Mouse (Mus musculus) CH12.LX (cell line): ENCODE data around the gene Kremen2. TPM values are rescaled to one million over a fixed set of nuclear protein-coding genes. Genes with fewer than 3 reads are reported as not detected.

ENCODE experiments used
- DNase-seq: peaks from one replicate; pipeline ENCODE4 v3.0.0-alpha.2; 2013; ENCODE audit errors: extremely low read depth
- H3K27ac ChIP-seq: 2 replicates; pipeline ENCODE4 v1.5.1; 2012; ENCODE audit warnings: low read depth, mild to moderate bottlenecking, control low read depth, moderate library complexity; ENCODE audit not compliant: insufficient read depth
- H3K27me3 ChIP-seq: replicated peaks from 2 replicates; pipeline ENCODE3; 2012; ENCODE audit warnings: inconsistent platforms
- H3K36me3 ChIP-seq, 2 experiments: replicated peaks in 1 of 2; 2 replicates each; pipeline versions ENCODE3 to v1.6.1; 2012; ENCODE audit warnings: inconsistent platforms in 1 of 2, low read length in 1 of 2, mild to moderate bottlenecking in 1 of 2, mixed read lengths in 1 of 2, moderate library complexity in 1 of 2; ENCODE audit not compliant: control insufficient read depth in 1 of 2, insufficient read depth in 1 of 2
- H3K4me1 ChIP-seq, 2 experiments: 2 replicates each; pipeline ENCODE4 v1.6.1; 2012; ENCODE audit warnings: inconsistent platforms in 1 of 2, moderate library complexity in 1 of 2; ENCODE audit not compliant: insufficient read depth in 2 of 2, control insufficient read depth in 1 of 2
- H3K4me2 ChIP-seq: 2 replicates; pipeline ENCODE4 v1.6.1; 2012; ENCODE audit warnings: low read depth, mild to moderate bottlenecking, control low read depth; ENCODE audit not compliant: poor library complexity, insufficient read depth, severe bottlenecking
- H3K4me3 ChIP-seq, 3 experiments: fragments of 150-350 bp in 1 of 3; sonication (generic) in 1 of 3; replicated peaks in 1 of 3; 2 replicates each; pipeline versions ENCODE3 to v1.5.1; 2011 to 2012; ENCODE audit warnings: low read depth in 2 of 3, low read length in 2 of 3, mild to moderate bottlenecking in 2 of 3, moderate library complexity in 2 of 3, control low read depth in 1 of 3, improper control_type of control experiment in 1 of 3, inconsistent platforms in 1 of 3, mixed read lengths in 1 of 3; ENCODE audit not compliant: poor library complexity in 1 of 3
- H3K79me2 ChIP-seq: replicated peaks from 2 replicates; pipeline ENCODE4 v1.6.1; 2012; ENCODE audit warnings: mild to moderate bottlenecking, moderate library complexity; ENCODE audit not compliant: control insufficient read depth, poor library complexity, insufficient read depth, severe bottlenecking; ENCODE audit errors: extremely low read depth
- H3K9ac ChIP-seq: 2 replicates; pipeline ENCODE4 v1.6.1; 2012; ENCODE audit warnings: low read depth, mild to moderate bottlenecking, control low read depth, moderate library complexity; ENCODE audit not compliant: insufficient read depth
- H3K9me3 ChIP-seq: replicated peaks from 2 replicates; pipeline ENCODE3; 2012; ENCODE audit warnings: low read length, inconsistent platforms, mixed read lengths
- BHLHE40 ChIP-seq: IDR thresholded peaks from 2 replicates; pipeline ENCODE4 v1.6.1; 2011; ENCODE audit warnings: mild to moderate bottlenecking, low read depth, low read length, improper control_type of control experiment
- CHD1 ChIP-seq: IDR thresholded peaks from 2 replicates; pipeline ENCODE4 v1.6.1; 2012; ENCODE audit warnings: low read depth, low read length, improper control_type of control experiment, inconsistent platforms
- CTCF ChIP-seq, 2 experiments: IDR thresholded peaks in 1 of 2; conservative IDR thresholded peaks in 1 of 2; 2 replicates each; pipeline ENCODE4 v1.5.1; 2011 to 2012; ENCODE audit warnings: low read depth in 2 of 2, low read length in 2 of 2, improper control_type of control experiment in 1 of 2, inconsistent platforms in 1 of 2, mild to moderate bottlenecking in 1 of 2, moderate library complexity in 1 of 2
- E2F4 ChIP-seq: IDR thresholded peaks from 2 replicates; pipeline ENCODE4 v1.6.1; 2011; ENCODE audit warnings: low read depth, low read length, improper control_type of control experiment; ENCODE audit not compliant: insufficient replicate concordance
- ETS1 ChIP-seq: conservative IDR thresholded peaks from 2 replicates; pipeline ENCODE4 v1.6.1; 2012; ENCODE audit warnings: low read depth, mild to moderate bottlenecking, inconsistent platforms, low read length, improper control_type of control experiment, moderate library complexity
- GABPA ChIP-seq: IDR thresholded peaks from 2 replicates; pipeline ENCODE4 v1.6.1; 2012; ENCODE audit warnings: low read depth, low read length, improper control_type of control experiment, inconsistent platforms; ENCODE audit not compliant: insufficient replicate concordance
- HCFC1 ChIP-seq: IDR thresholded peaks from 2 replicates; pipeline ENCODE4 v1.6.1; 2012; ENCODE audit warnings: low read depth, mild to moderate bottlenecking, inconsistent platforms, low read length, improper control_type of control experiment
- JUN ChIP-seq: IDR thresholded peaks from 2 replicates; pipeline ENCODE4 v1.6.1; 2011; ENCODE audit warnings: low read depth, mild to moderate bottlenecking, low read length, improper control_type of control experiment, moderate library complexity; ENCODE audit not compliant: insufficient read depth
- KAT2A ChIP-seq: IDR thresholded peaks from 2 replicates; pipeline ENCODE4 v1.6.1; 2012; ENCODE audit warnings: low read length, improper control_type of control experiment, inconsistent platforms; ENCODE audit not compliant: insufficient replicate concordance
- MAFK ChIP-seq: IDR thresholded peaks from 2 replicates; pipeline ENCODE4 v1.6.1; 2011; ENCODE audit warnings: low read length, improper control_type of control experiment; ENCODE audit not compliant: insufficient replicate concordance
- MAX ChIP-seq: IDR thresholded peaks from 2 replicates; pipeline ENCODE4 v1.6.1; 2011; ENCODE audit warnings: low read length, improper control_type of control experiment
- MAZ ChIP-seq: IDR thresholded peaks from 2 replicates; pipeline ENCODE4 v1.6.1; 2012; ENCODE audit warnings: low read depth, mild to moderate bottlenecking, inconsistent platforms, low read length, improper control_type of control experiment, moderate library complexity
- MEF2A ChIP-seq: IDR thresholded peaks from 2 replicates; pipeline ENCODE4 v1.6.1; 2014; ENCODE audit warnings: low read depth, mild to moderate bottlenecking, inconsistent platforms, low read length, improper control_type of control experiment, borderline replicate concordance
- MYC ChIP-seq: IDR thresholded peaks from 2 replicates; pipeline ENCODE4 v1.6.1; 2011; ENCODE audit warnings: low read depth, mild to moderate bottlenecking, improper control_type of control experiment, low read length
- NRF1 ChIP-seq: IDR thresholded peaks from 2 replicates; pipeline ENCODE4 v1.6.1; 2014; ENCODE audit warnings: low read depth, mild to moderate bottlenecking, inconsistent platforms, low read length, improper control_type of control experiment, moderate library complexity
- POLR2A ChIP-seq: IDR thresholded peaks from 2 replicates; pipeline ENCODE4 v1.6.1; 2011; ENCODE audit warnings: low read depth, mild to moderate bottlenecking, improper control_type of control experiment, low read length
- RAD21 ChIP-seq: IDR thresholded peaks from 2 replicates; pipeline ENCODE4 v1.6.1; 2011; ENCODE audit warnings: low read depth, mild to moderate bottlenecking, low read length, improper control_type of control experiment, moderate library complexity
- SIN3A ChIP-seq: IDR thresholded peaks from 2 replicates; pipeline ENCODE4 v1.6.1; 2012; ENCODE audit warnings: low read length, improper control_type of control experiment, inconsistent platforms
- SMC3 ChIP-seq: IDR thresholded peaks from 2 replicates; pipeline ENCODE4 v1.6.1; 2011; ENCODE audit warnings: low read depth, low read length, improper control_type of control experiment
- TCF12 ChIP-seq: IDR thresholded peaks from 2 replicates; pipeline ENCODE4 v1.6.1; 2014; ENCODE audit warnings: low read depth, mild to moderate bottlenecking, inconsistent platforms, low read length, improper control_type of control experiment
- UBTF ChIP-seq: IDR thresholded peaks from 2 replicates; pipeline ENCODE4 v1.6.1; 2012; ENCODE audit warnings: low read depth, mild to moderate bottlenecking, inconsistent platforms, low read length, improper control_type of control experiment, moderate library complexity
- USF2 ChIP-seq: conservative IDR thresholded peaks from 2 replicates; pipeline ENCODE4 v1.6.1; 2011; ENCODE audit warnings: low read depth, low read length, improper control_type of control experiment
- ZC3H11A ChIP-seq: IDR thresholded peaks from 2 replicates; pipeline ENCODE4 v1.6.1; 2012; ENCODE audit warnings: low read depth, mild to moderate bottlenecking, inconsistent platforms, low read length, improper control_type of control experiment
- ZMIZ1 ChIP-seq: IDR thresholded peaks from 2 replicates; pipeline ENCODE4 v1.6.1; 2012; ENCODE audit warnings: low read depth, mild to moderate bottlenecking, inconsistent platforms, low read length, improper control_type of control experiment
- ZNF384 ChIP-seq: IDR thresholded peaks from 2 replicates; pipeline ENCODE4 v1.6.1; 2012; ENCODE audit warnings: low read depth, low read length, improper control_type of control experiment, inconsistent platforms
- dilution Hi-C: fragments of 300-500 bp; cut with MboI; formaldehyde crosslinking; loops from 2 replicates; pipeline ENCODE4 v1.14.3; 2020; ENCODE audit warnings: low sequenced_read_pairs; ENCODE audit not compliant: extremely low pct_unique_long_range_greater_than_20kb, extremely low pct_ligation_motif_present
- in situ Hi-C: fragments of 300-500 bp; cut with MboI; formaldehyde crosslinking; loops from 3 replicates; pipeline ENCODE4 v1.14.3; 2019; ENCODE audit warnings: low sequenced_read_pairs, low pct_ligation_motif_present, low pct_unique_long_range_greater_than_20kb, mixed read lengths
- polyA plus RNA-seq: library from polyadenylated mRNA; unstranded; fragments of >175 nt; gene quantifications from 2 replicates; pipeline ENCODE4 v1.2.1, GENCODE M21; 2012; ENCODE audit warnings: low read depth; ENCODE audit not compliant: insufficient read length
- total RNA-seq, 2 experiments: library from RNA; depleted of rRNA; stranded (reverse); fragments of 300-350 nt in 1 of 2; fragments of >200 nt in 1 of 2; gene quantifications; 2 replicates each; pipeline ENCODE4 v1.2.3; 2012 to 2014

Gene Kremen2
- total and polyA plus RNA-seq, 3 experiments: 0.21 to 0.55 (median 0.23) TPM

GRCm38 (mm10) chr17:23722376-23723125, 23.1 kb downstream of the Kremen2 start, which contains the start of gene 1520401A03Rik:
Gene 1520401A03Rik (minus strand): TSS chr17:23722783.
- TF ChIP-seq MAFK (no peak), NRF1 (no peak), HCFC1 (no peak), TCF12 (no peak), SIN3A (no peak), SMC3 (no peak), POLR2A (no peak), CHD1 (no peak), MAZ (no peak), MAX (no peak), UBTF (no peak), USF2 (no peak), JUN (no peak), E2F4 (no peak), ZMIZ1 (no peak), MEF2A (no peak), KAT2A (no peak), ZC3H11A (no peak), RAD21 (no peak)
- TF ChIP-seq, all 38 proteins: peak for 0
- Histone ChIP-seq H3K9ac (no peak within 1 kb of the TSS), H3K9me3 (no peaks in the 10 kb centered on the region), H3K27me3 (peaks cover 40% of the 10 kb centered on the region), H3K4me3 (no peak within 1 kb of the TSS), H3K27ac (no peak within 1 kb of the TSS), H3K79me2 (no peaks in the 10 kb centered on the region), H3K36me3 (no peaks in the 10 kb centered on the region), H3K4me2 (no peak within 1 kb of the TSS), H3K4me1 (peaks cover 4 to 23% of the 10 kb centered on the region in 2 experiments)
- in situ Hi-C loops (loop anchor here (10.0 kb wide), 1 partner anchor 48 kb away; the partner anchor contains the start of genes Cldn6, Hcfc1r1, Thoc6 and Tnfrsf12a), dilution Hi-C loops (no loop called here)
- DNase-seq: no peak

DNA sequence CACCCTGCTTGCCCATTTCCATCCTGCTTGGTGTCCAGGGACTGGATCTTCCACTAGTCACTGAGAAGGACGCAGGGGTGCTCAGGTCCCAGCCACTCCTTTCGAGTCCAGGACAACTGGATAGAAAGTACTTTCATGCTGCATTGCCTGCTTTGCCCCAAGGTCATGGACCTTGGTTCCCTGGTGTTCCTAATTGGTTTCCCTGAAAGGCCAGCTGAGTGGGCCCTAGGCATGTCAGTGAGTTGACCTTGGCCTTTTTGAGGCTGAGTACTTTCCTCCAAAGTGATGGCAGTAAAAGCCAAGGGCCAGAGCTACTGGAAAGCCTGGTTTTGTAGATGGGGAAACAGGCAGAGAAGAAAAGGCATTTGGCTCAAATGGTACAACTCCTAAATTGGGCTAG, 23.7 kb downstream of the Kremen2 start:
- dilution Hi-C loops: no loop called here
- no peaks in the 10 kb centered on the region for H3K36me3 ChIP-seq
- no peak overlapping the region for H3K4me2 ChIP-seq
- no peaks in the 10 kb centered on the region for H3K9me3 ChIP-seq
- H3K27me3 ChIP-seq: peaks cover 45% of the 10 kb centered on the region
- no peak for TF ChIP-seq ETS1
- TF ChIP-seq SMC3: no peak
- no peak for TF ChIP-seq KAT2A
- no peak for TF ChIP-seq ZC3H11A
- TF ChIP-seq MAX: no peak
- no peak for TF ChIP-seq GABPA
- TF ChIP-seq MYC: no peak
- no peak for TF ChIP-seq BHLHE40
- no peak for TF ChIP-seq MAZ
- TF ChIP-seq CTCF (conservative IDR thresholded peaks at IDR 0.05 in 1 of 2, IDR thresholded peaks at IDR 0.05 in 1 of 2; ENCODE audit: low read depth in 2 of 2, low read length in 2 of 2): no peak
- no peak for TF ChIP-seq ZNF384
- TF ChIP-seq TCF12: no peak
- TF ChIP-seq MEF2A: no peak
- TF ChIP-seq, all 38 proteins: peak for 0
- Histone ChIP-seq H3K4me3 (no peak overlapping the region), H3K79me2 (no peaks in the 10 kb centered on the region), H3K27ac (no peak overlapping the region), H3K9ac (no peak overlapping the region), H3K4me1 (peaks cover 4 to 17% of the 10 kb centered on the region in 2 experiments)
- in situ Hi-C loops: loop anchor here (10.0 kb wide), 1 partner anchor 47 kb away; the partner anchor contains the start of genes Cldn6, Hcfc1r1, Thoc6 and Tnfrsf12a
- DNase-seq: no peak
